In genomic region chr11:60454745-60455087, GRCm38 (mm10) we compare ENCODE assay signal across 8 mouse cellular contexts. TPM values are rescaled to one million over a fixed set of nuclear protein-coding genes. Genes with fewer than 3 reads are reported as not detected.
DNase-seq lines count a peak whose midpoint lies in the region; ATAC-seq and TF ChIP-seq lines count a peak whose summit lies in the region.

No protein-coding gene starts in this region.

- H3K4me3 ChIP-seq in testis, adult 2 months (ENCODE audit: control insufficient read depth, low read depth, low read length): peak overlapping the region; percentile 95
- peak overlapping the region; percentile 62 for H3K4me3 ChIP-seq in limb, embryonic 11.5 days (ENCODE audit: low read depth, low read length)
- peak overlapping the region; percentile 72 for H3K4me3 ChIP-seq in neural tube, embryonic 12.5 days

- peak overlapping the region; percentile 47 for H3K27ac ChIP-seq in testis, adult 2 months (ENCODE audit: control insufficient read depth, insufficient read depth, low read depth, low read length)
- H3K27ac ChIP-seq in limb, embryonic 11.5 days (replicated peaks; ENCODE audit: low read depth, low read length): no peak overlapping the region
- peak overlapping the region; percentile 22; the same call in 1 of the 2 replicates for H3K27ac ChIP-seq in neural tube, embryonic 12.5 days

- H3K27me3 ChIP-seq in testis, adult 2 months (ENCODE audit: control insufficient read depth, insufficient read depth, low read length): no peaks in the 10 kb centered on the region
- no peaks in the 10 kb centered on the region for H3K27me3 ChIP-seq in limb, embryonic 11.5 days (ENCODE audit: control insufficient read depth, insufficient read depth, low read length)
- H3K27me3 ChIP-seq in neural tube, embryonic 12.5 days (replicated peaks): no peaks in the 10 kb centered on the region

- peak overlapping the region; percentile 60 for H3K4me2 ChIP-seq in limb, embryonic 11.5 days (ENCODE audit: low read depth, severe bottlenecking)
- H3K4me2 ChIP-seq in neural tube, embryonic 12.5 days (replicated peaks): peak overlapping the region; percentile 84

- H3K4me1 ChIP-seq in testis, adult 2 months (ENCODE audit: control insufficient read depth, insufficient read depth, low read length): peaks cover 6% of the 10 kb centered on the region
- peaks cover 4% of the 10 kb centered on the region for H3K4me1 ChIP-seq in limb, embryonic 11.5 days (ENCODE audit: control insufficient read depth, insufficient read depth, low read length)
- peaks cover 9% of the 10 kb centered on the region for H3K4me1 ChIP-seq in neural tube, embryonic 12.5 days

- H3K36me3 ChIP-seq in testis, adult 2 months (ENCODE audit: control insufficient read depth, insufficient read depth, low read length): peaks cover 1% of the 10 kb centered on the region; the same call in 1 of the 2 replicates
- H3K36me3 ChIP-seq in limb, embryonic 11.5 days (ENCODE audit: control insufficient read depth, insufficient read depth, low read length): peaks cover 12% of the 10 kb centered on the region
- H3K36me3 ChIP-seq in neural tube, embryonic 12.5 days: peaks cover 34% of the 10 kb centered on the region

- ATAC-seq in cerebellum, adult (ENCODE audit: insufficient number of reproducible peaks, low FRiP score, low TSS enrichment): peak; percentile 22; the same call in 1 of the 2 replicates
- no peak for ATAC-seq in limb, embryonic 11.5 days (ENCODE audit: insufficient number of reproducible peaks, low FRiP score, low TSS enrichment, low read depth)
- ATAC-seq in neural tube, embryonic 12.5 days (ENCODE audit: low FRiP score, low read depth): 0 out of 2 replicates have a peak, but pooled peaks have one; percentile 38

- under 1% methylated on average over 17 of the region's 17 CpGs for WGBS in limb, embryonic 11.5 days
- 1% methylated on average over 17 of the region's 17 CpGs for WGBS in neural tube, embryonic 12.5 days

- no peak for TF ChIP-seq POLR2A in testis, adult 2 months (IDR thresholded peaks at IDR 0.05; ENCODE audit: control insufficient read depth, low read depth, low read length)

- TF ChIP-seq CTCF in testis, adult 2 months (IDR thresholded peaks at IDR 0.05; ENCODE audit: control insufficient read depth, insufficient read depth, insufficient replicate concordance, low read depth, low read length): no peak

- DNase-seq in cerebellum, postnatal 4 days (ENCODE audit: low spot score in 2 of 2): no peak
- DNase-seq in testis, postnatal 14 days (ENCODE audit: low spot score): no peak
- DNase-seq in limb, embryonic 11.5 days (ENCODE audit: low spot score): no peak
- DNase-seq in spleen, postnatal 10 days (ENCODE audit: low spot score in 2 of 2): no peak
- no peak for DNase-seq in right cerebral cortex, adult 18-20 months

- H3K9ac ChIP-seq in limb, embryonic 11.5 days (ENCODE audit: low read length): peak overlapping the region; percentile 63
- H3K9ac ChIP-seq in neural tube, embryonic 12.5 days: peak overlapping the region; percentile 86

- H3K9me3 ChIP-seq in limb, embryonic 11.5 days (ENCODE audit: control insufficient read depth, low read length): no peaks in the 10 kb centered on the region
- H3K9me3 ChIP-seq in neural tube, embryonic 12.5 days: no peaks in the 10 kb centered on the region

RNA-seq across cellular contexts. Expression of gene Drg2, which starts 0.3 kb away (rescaled TPM):
- 34.5 and 36.3 TPM in 2 replicates for polyA plus RNA-seq in testis, adult 2 months (2012; rRNA removed)
- 129 and 137 TPM in 2 replicates for polyA plus RNA-seq in limb, embryonic 11.5 days (2014; fragmentation: Nextera tagmentation; extraction: Ambion mirVana)
- 103 TPM in 2 replicates for polyA plus RNA-seq in neural tube, embryonic 12.5 days (2016; fragmentation: Nextera tagmentation; extraction: Ambion mirVana)

RNA-seq across cellular contexts. Expression of gene Myo15, which starts 14.4 kb away (rescaled TPM):
- 8.2 and 11.7 TPM in 2 replicates for polyA plus RNA-seq in testis, adult 2 months (2012; rRNA removed)
- 0.17 and 0.31 TPM in 2 replicates for polyA plus RNA-seq in limb, embryonic 11.5 days (2014; fragmentation: Nextera tagmentation; extraction: Ambion mirVana)
- 0.05 and 0.13 TPM in 2 replicates for polyA plus RNA-seq in neural tube, embryonic 12.5 days (2016; fragmentation: Nextera tagmentation; extraction: Ambion mirVana)

RNA-seq across cellular contexts. Expression of gene Atpaf2, which starts 36.5 kb away (rescaled TPM):
- polyA plus RNA-seq in testis, adult 2 months (2012; rRNA removed): 83.6 and 87.7 TPM in 2 replicates
- polyA plus RNA-seq in limb, embryonic 11.5 days (2014; fragmentation: Nextera tagmentation; extraction: Ambion mirVana): 48.4 and 53.7 TPM in 2 replicates
- polyA plus RNA-seq in neural tube, embryonic 12.5 days (2016; fragmentation: Nextera tagmentation; extraction: Ambion mirVana): 36.5 and 39.9 TPM in 2 replicates

RNA-seq across cellular contexts. Expression of gene Gid4, which starts 37.8 kb away (rescaled TPM):
- polyA plus RNA-seq in testis, adult 2 months (2012; rRNA removed): 76.9 and 89.3 TPM in 2 replicates
- 28.6 and 30.8 TPM in 2 replicates for polyA plus RNA-seq in limb, embryonic 11.5 days (2014; fragmentation: Nextera tagmentation; extraction: Ambion mirVana)
- polyA plus RNA-seq in neural tube, embryonic 12.5 days (2016; fragmentation: Nextera tagmentation; extraction: Ambion mirVana): 24.4 and 25.5 TPM in 2 replicates
